Mouse (Mus musculus) gonadal fat pad, adult 2 months (tissue): Measurements from ENCODE around the gene Myrf. TPM values are rescaled to one million over a fixed set of nuclear protein-coding genes. Genes with fewer than 3 reads are reported as not detected.
"Not testable (repeated sequence)": the region's sequence is repeated elsewhere in the genome, so short reads cannot be mapped to it uniquely, and the experiment has no call there.

Experiments used
- DNase-seq: peaks from one replicate; pipeline ENCODE4 v3.0.0-alpha.2; 2012; ENCODE audit warnings: low read depth
- polyA plus RNA-seq: library from polyadenylated mRNA; depleted of rRNA; stranded (reverse); fragments of >200 nt; gene quantifications from 2 replicates; pipeline ENCODE4 v1.2.3, GENCODE M21; 2012; rRNA removed

The Myrf gene
- polyA plus RNA-seq, 1 experiment: 7.3 TPM

DNA sequence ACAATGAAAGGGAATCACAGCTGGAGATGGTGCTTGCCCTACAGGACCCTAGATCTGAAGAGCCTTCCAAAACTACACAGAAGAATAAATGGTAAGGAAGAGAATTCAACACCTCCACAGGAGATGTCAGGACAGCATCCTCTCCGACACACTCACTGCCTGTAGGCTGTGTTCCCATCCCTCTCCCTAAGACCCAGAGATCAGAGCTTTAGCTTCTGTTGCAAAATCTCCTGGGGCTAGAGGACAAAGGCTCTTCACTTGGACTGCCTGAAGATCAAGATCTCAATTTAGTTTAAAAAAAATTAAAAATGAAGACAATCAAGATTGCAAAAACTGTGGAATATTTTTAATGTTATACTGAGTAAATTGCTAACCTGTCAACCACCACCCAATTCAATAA lies 64.1 kb downstream of the Myrf start:
- DNase-seq: peak; percentile 94

DNA sequence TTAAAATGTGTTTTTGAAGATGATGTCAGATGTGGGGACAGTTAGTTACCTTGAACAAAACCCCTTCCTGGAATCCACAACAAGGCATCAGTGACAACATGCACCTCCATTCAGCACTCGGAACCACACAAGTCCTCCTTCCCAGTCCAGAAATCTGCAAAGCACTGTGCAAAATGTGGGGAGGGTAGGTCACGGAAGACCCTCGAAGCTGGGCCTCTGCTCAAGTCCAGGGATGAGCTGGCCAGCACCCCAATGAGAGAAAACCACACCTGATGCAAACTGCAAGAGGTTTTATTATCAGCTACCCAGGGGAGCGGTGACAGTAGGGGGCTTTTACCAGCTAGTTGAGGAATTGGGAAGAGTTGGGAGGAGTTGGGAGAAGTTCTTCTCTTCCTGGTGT lies 65.6 kb downstream of the Myrf start:
- DNase-seq: no peak

DNA sequence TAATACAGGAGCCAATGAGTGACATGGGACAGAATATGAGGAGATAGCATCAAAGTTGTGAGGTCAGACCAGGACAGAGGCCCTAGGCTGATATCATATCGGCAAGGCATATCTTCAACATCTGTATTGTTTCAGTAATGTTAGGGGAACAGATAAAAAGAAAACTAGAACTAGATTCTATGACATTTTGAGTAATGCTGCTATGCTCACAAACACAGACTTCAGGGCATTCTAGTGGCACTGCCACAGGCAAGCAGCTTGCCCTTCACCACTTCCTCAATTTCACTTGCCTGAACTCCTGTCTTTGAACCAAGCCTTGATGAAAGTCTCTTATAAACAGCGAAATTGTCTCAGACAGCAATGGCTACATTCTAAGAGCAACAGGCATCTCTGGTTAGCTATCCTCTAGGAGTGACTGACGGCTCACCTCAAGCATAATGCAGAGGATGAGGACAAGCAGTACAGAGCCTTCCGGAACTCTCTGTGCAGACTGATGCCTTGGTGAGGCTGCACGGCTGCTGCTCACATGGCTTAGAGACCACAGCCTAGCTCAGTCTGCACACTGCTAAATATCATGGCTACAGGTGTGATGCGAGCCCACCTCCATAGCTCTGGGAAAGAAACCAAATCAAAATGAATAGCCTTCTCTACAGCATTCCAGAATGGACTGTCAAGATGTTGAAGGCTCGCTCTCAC lies 66.6 kb downstream of the Myrf start:
- DNase-seq: no peak

DNA sequence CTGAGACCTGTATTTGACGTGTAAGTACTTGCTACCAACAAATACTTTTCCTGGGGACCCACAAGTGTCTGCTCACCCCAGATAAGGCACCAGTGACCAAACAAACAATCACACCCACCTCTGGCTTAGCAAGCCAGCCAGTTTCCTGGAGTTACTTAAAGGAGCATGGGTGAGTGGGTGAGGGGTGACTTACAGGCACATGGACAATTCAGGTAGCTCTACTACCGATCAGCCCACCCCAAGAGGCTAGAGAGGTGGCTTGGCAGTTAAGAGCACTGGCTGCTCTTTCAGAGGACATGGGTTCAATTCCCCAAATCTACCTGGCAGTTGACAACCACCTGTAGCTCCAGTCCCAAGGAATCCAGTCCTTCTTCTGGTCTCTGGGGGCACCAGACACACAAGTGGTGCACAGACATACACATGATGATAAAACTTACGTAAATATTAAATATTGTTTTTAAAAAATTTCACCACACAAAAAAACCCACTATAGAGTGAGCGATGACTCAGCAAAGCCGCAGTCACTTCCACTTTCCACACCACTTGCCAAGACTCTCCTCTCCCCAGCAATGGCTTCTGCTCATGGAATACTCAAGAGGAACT lies 67.3 kb downstream of the Myrf start:
- no peak for DNase-seq

DNA sequence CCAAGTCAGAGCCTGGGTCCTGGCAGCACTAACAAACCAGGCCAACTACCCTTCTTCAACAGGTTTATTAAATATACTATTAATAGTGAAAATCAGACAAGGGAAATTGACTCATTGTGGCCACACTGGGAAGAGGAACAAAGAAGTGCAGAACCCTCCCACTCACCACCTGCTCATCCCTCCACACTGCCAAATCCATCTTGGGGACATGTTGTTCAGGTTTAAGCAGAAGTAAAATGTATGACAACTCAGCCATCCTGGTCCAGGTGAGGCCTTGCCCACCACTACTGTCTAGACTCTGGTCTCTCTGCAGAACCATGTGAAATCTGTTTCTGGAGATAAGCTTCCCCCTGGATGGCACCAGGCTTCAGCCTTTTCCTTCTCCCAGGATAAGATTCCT lies 68.7 kb downstream of the Myrf start:
- DNase-seq: peak; percentile 70

DNA sequence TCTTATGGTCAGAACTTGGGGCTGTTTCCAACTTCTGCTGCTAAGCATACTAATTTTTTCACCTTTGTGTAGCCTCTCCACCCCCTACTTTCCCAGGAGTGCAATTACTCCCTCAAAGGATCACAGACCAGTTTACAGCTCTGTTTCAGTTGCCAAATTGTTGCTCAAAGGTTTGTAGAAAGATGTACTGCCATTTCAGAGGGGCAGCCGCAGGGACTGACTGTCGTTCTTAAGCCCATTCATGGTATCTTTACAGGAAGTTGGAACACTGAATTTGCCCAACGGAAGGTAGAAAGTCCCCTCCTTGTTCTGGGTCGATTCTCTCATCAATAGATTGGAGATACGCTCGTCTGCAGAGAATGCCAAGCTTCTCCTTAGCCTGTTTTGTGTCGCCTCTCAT lies 69.2 kb downstream of the Myrf start:
- peak; percentile 94 for DNase-seq

DNA sequence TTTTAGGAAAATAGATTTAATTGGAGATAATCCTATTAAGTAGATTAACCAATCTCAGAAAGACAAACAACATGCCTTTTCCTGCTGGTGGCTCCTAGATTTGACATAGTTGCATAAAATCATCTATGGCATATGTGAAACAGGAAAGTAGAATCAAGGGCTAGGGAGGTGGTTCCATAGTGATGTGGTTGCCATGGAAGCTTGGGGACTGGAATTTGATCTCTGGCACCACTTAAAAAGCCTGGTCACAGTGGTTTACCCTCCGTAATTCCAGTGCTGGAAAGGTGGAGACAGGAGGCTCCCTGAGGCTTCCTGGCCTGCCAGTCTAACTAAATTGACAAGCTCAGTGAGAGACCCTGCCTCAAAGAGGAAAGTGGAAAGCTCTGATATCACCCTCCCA lies 70.1 kb downstream of the Myrf start:
- DNase-seq: no peak

DNA sequence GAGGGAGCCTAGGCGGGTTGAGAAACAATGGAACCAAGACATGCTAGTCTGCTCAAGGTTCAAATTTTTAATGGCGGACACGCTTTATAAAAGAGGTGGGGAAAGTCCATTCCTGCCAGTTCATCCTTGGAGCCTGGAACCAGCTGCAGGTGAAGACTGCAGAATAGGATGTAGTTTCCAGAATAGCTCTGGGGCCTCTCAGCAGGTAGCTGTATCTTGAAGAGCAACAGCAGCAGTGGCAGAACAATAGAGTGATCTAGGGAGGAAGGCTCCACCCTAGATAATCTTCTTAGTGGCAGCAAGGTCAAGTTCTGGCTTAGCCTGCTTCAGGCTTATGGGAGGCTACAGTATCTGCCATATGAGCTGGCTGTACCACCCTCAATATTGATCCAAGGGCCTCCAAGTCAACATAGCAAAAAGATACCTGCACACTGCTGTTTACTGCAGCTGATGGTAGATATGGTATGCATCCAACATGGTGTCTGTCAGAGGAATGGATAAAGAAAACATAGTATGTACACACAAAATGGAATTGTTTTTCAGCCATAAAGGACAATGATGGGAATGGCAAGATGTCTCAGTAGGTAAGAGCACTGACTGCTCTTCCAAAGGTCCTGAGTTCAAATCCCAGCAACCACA lies 70.7 kb downstream of the Myrf start:
- DNase-seq: not testable (repeated sequence)

DNA sequence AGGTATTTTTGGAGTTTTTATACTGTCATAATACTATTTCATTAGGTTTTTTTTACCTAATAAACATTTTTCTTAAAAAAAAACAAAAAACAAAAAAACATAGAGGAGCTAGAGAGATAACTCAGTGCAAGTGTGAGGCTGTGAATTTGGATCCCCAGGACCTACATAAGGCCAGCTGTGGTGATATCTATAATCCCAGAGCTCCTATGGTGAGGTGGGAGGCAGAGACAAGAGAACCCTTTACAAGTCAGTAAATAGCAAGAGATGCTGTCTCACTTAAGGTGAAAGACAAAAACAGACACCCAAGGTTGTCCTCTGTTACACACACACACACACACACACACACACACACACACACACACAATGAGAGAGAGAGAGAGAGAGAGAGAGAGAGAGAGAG lies 71.4 kb downstream of the Myrf start:
- DNase-seq: no peak

DNA sequence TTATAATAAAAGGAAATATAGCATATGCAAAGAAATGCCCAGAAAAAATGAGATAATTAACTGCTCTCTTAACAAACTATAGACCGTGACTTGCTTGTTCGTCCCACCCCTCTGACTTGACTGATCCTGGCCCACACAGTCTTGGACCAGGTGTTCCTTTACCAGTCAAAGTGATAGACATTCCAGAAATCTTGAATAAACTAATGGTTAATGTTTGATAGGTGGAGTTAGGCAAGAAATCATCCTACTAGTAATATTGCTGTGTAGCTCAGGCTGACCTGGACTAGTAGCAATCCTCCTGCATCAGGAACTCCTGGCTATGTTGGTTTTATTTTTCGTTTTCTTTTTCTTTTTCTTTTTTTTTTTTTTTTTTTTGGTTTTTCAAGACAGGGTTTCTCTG lies 72.1 kb downstream of the Myrf start:
- DNase-seq: no peak

DNA sequence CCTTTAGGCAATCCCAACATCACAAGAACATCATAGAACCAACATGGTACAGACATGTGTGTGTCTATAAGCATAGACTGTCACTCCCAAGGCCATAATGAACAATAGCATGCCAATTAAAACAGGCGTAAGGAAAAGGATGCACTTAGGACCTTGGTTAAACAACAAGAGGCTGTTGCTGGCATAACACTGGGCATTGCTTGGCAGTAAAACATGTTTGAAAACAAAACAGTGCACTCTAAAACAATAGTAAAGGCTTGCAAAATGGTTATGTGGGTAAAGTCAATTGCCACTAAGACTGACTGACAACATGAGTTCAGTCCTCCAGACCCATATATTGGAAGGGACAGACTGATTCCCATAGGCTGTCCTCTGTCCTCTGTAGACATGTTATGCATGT lies 72.6 kb downstream of the Myrf start:
- DNase-seq: no peak

DNA sequence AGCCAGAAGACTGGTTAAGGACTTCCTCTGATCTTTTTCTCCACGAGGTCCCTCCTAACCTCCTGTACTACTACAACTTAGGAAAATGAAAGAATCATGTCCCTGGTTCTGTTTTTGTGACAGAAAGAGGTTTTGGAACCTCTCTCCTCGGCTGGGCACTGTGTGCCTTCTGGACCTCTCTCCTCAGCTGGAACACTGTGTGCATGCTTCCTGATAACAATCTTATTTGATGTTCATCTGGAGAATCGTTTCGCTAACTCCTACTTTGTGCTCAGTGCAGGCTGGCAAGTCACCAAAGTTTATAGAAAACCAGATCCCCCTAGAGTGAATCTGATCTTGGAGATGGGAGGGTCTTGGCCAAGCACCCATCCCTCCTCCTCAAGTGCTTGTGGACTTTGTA lies 73.4 kb downstream of the Myrf start:
- DNase-seq: peak; percentile 56

DNA sequence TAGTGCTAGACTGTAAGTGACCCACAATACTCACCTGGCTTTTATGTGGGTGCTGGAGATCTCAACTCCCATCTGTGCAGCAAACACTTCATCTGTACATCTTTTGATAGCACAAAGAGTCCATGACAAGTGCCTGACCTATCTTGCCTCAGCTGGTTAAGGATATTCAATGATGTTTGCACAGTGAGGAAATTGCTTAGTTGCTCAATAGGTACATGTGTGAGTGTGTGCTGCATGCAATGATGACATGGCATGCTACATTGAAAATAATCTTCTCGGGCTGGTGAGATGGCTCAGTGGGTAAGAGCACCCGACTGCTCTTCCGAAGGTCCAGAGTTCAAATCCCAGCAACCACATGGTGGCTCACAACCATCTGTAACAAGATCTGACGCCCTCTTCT lies 74.6 kb downstream of the Myrf start:
- not testable (repeated sequence) for DNase-seq

DNA sequence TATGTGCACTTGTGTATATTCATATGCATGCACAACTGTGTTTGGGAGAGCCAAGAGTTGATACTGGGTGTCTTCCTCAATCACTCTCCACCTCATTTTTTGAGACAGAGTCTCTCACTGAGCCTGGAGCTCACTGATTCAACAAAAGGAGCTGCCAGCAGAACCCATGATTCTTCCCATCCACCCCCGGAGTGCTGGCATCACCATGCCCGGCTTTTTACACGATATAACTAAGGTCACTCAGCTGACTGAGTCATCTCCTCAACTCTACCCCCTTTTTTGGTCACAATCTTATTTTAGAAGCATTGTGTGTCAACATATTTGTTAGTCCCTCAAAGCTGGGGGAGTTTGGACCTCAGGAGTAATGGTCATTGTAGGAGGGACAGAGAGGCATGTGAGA lies 76.7 kb downstream of the Myrf start:
- no peak for DNase-seq

Other genes starting within 250 kb of the Myrf start
- gene Best1, start 239.1 kb downstream of the Myrf start, polyA plus RNA-seq: 2.0 and 2.7 TPM in 2 replicates
- gene Rab3il1, start 239.1 kb downstream of the Myrf start, polyA plus RNA-seq: 28.9 and 31.0 TPM in 2 replicates
- gene Fads3, start 199.2 kb downstream of the Myrf start, polyA plus RNA-seq: 317 and 687 TPM in 2 replicates
- gene Fads2, start 139.0 kb downstream of the Myrf start, polyA plus RNA-seq: 318 and 372 TPM in 2 replicates
- 111 and 198 TPM in 2 replicates for gene Fads1, start 57.9 kb downstream of the Myrf start, polyA plus RNA-seq
- 131 and 209 TPM in 2 replicates for gene Tmem258, start 36.7 kb downstream of the Myrf start, polyA plus RNA-seq
- 10.5 and 11.0 TPM in 2 replicates for gene Fen1, start 36.6 kb downstream of the Myrf start, polyA plus RNA-seq
- 10.1 and 11.5 TPM in 2 replicates for gene Dagla, start 64.1 kb upstream of the Myrf start, polyA plus RNA-seq
- gene Syt7, start 148.3 kb upstream of the Myrf start, polyA plus RNA-seq: 2.3 and 2.4 TPM in 2 replicates
- 3.9 and 6.8 TPM in 2 replicates for gene Lrrc10b, start 216.7 kb upstream of the Myrf start, polyA plus RNA-seq
- gene Ppp1r32, start 242.2 kb upstream of the Myrf start, polyA plus RNA-seq: 1.9 and 2.9 TPM in 2 replicates